Mouse (Mus musculus): ENCODE data around the gene Lrmda.

Gene Lrmda

GRCm38 (mm10) chr14:22019252-22019948 lies at the start of gene Lrmda:
Gene Lrmda, plus strand, starts transcription at chr14:22019712.
- peak; percentile 88 to 92 for DNase-seq

- peak; percentile 86 to 95 for DNase-seq
Measured at GRCm38 (mm10) chr14:21981462-21981861, 38.0 kb upstream of the Lrmda start.

- no peak for DNase-seq
Measured at GRCm38 (mm10) chr14:21982096-21982591, 37.4 kb upstream of the Lrmda start.

GRCm38 (mm10) chr14:21982592-21983310 lies 36.8 kb upstream of the Lrmda start:
- peak; percentile 49 to 72 for DNase-seq

- DNase-seq, result peak; percentile 37 to 67
Measured at GRCm38 (mm10) chr14:21983311-21983949, 36.1 kb upstream of the Lrmda start.

- DNase-seq, result no peak
Measured at GRCm38 (mm10) chr14:21983950-21984730, 35.4 kb upstream of the Lrmda start.

GRCm38 (mm10) chr14:21984757-21985425 lies 34.6 kb upstream of the Lrmda start:
- peak; percentile 69 to 77 for DNase-seq

GRCm38 (mm10) chr14:21985426-21985931 lies 34.0 kb upstream of the Lrmda start:
- peak; percentile 17 to 57 for DNase-seq

- DNase-seq, result peak; percentile 86 to 90
Measured at GRCm38 (mm10) chr14:21985981-21986732, 33.4 kb upstream of the Lrmda start.

GRCm38 (mm10) chr14:21986733-21987659 lies 32.5 kb upstream of the Lrmda start:
- DNase-seq, result peak; percentile 55 to 74

GRCm38 (mm10) chr14:21987660-21988576 lies 31.6 kb upstream of the Lrmda start:
- peak; percentile 97 to 99 for DNase-seq

- peak; percentile 58 to 72 for DNase-seq
Measured at GRCm38 (mm10) chr14:21988577-21989290, 30.8 kb upstream of the Lrmda start.

GRCm38 (mm10) chr14:21989291-21989913 lies 30.1 kb upstream of the Lrmda start, which contains the start of gene Zfp503:
Gene Zfp503, minus strand, starts transcription at chr14:21989601.
- DNase-seq, result peak; percentile 83 to 86

GRCm38 (mm10) chr14:21990321-21991021 lies 29.0 kb upstream of the Lrmda start:
- DNase-seq, result peak; percentile 28 to 65

- DNase-seq, result peak; percentile 66 to 74
Measured at GRCm38 (mm10) chr14:21991251-21991780, 28.2 kb upstream of the Lrmda start.

GRCm38 (mm10) chr14:21991856-21992255 lies 27.7 kb upstream of the Lrmda start:
- peak; percentile 20 to 62 for DNase-seq

Data from kidney, postnatal 36 days (tissue).